Mouse (Mus musculus) intestine, postnatal 0 days (tissue): ENCODE results near the gene Gm43518. TPM values are rescaled to one million over a fixed set of nuclear protein-coding genes. Genes with fewer than 3 reads are reported as not detected.

ENCODE experiments used
- ATAC-seq: fragments of 200-750 bp; cut with Nextera tagmentation; 2 replicates; pipeline ENCODE4 v1.8.0; 2017; ENCODE audit warnings: mild to moderate bottlenecking, moderate TSS enrichment, moderate library complexity
- H3K27ac ChIP-seq: fragments of 300-500 bp; sonication (generic); 2 replicates; pipeline ENCODE4 v1.5.1; 2014; ENCODE audit warnings: mild to moderate bottlenecking, low read depth, low read length, moderate library complexity
- H3K27me3 ChIP-seq: fragments of 300-500 bp; sonication (generic); replicated peaks from 2 replicates; pipeline ENCODE4 v1.6.1; 2014; ENCODE audit warnings: low read length, mixed read lengths; ENCODE audit not compliant: control insufficient read depth, insufficient read depth
- H3K36me3 ChIP-seq: fragments of 300-500 bp; sonication (generic); 2 replicates; pipeline ENCODE4 v1.6.1; 2014; ENCODE audit warnings: mild to moderate bottlenecking, moderate library complexity; ENCODE audit not compliant: control insufficient read depth, insufficient read depth
- H3K4me1 ChIP-seq: fragments of 300-500 bp; sonication (generic); replicated peaks from 2 replicates; pipeline ENCODE4 v1.6.1; 2014; ENCODE audit warnings: antibody characterized with exemption, low read length, mixed read lengths; ENCODE audit not compliant: control insufficient read depth, insufficient read depth
- H3K4me2 ChIP-seq: fragments of 300-500 bp; sonication (generic); replicated peaks from 2 replicates; pipeline ENCODE4 v1.6.1; 2014; ENCODE audit warnings: low read depth, mild to moderate bottlenecking, moderate library complexity
- H3K4me3 ChIP-seq: fragments of 300-500 bp; sonication (generic); 2 replicates; pipeline ENCODE4 v1.5.1; 2014; ENCODE audit warnings: low read depth, low read length
- H3K9ac ChIP-seq: fragments of 300-500 bp; sonication (generic); 2 replicates; pipeline ENCODE4 v1.6.1; 2014; ENCODE audit warnings: mild to moderate bottlenecking, low read depth, low read length
- H3K9me3 ChIP-seq: fragments of 300-500 bp; sonication (generic); 2 replicates; pipeline ENCODE4 v1.6.1; 2016; ENCODE audit warnings: mixed run types; ENCODE audit not compliant: control insufficient read depth
- CTCF ChIP-seq: sonication (generic); IDR thresholded peaks from 2 replicates; pipeline ENCODE4 v1.5.1; 2016; ENCODE audit warnings: low read depth, mild to moderate bottlenecking, control low read depth, antibody characterized with exemption, moderate library complexity
- WGBS: fragments of 180-500 bp; shearing (Covaris S2); extraction: QIAGEN DNeasy Blood & Tissue Kit; methylation state at CpG from one replicate; pipeline ENCODE4 v1.1.7; 2014; 5-methylcytosine and 5-hydroxymethylcytosine counted together
- polyA plus RNA-seq: library from polyadenylated mRNA; unstranded; fragments of >200 nt; fragmentation: Nextera tagmentation; extraction: Ambion mirVana; gene quantifications from 2 replicates; pipeline ENCODE4 v1.2.1, GENCODE M21; 2015

Gm43518 gene
- polyA plus RNA-seq, 1 experiment from 2014 or later, result 0.35 TPM

GRCm38 (mm10) chr5:123960129-123960528 lies 32.9 kb downstream of the Gm43518 start:
- H3K27me3 ChIP-seq, result no peaks in the 10 kb centered on the region
- TF ChIP-seq CTCF, result no peak
- H3K4me1 ChIP-seq, result 0 out of 2 replicates have a peak, but pooled peaks cover 2% of the 10 kb centered on the region
- H3K9ac ChIP-seq, result no peak overlapping the region
- no peak overlapping the region for H3K4me2 ChIP-seq
- H3K27ac ChIP-seq, result no peak overlapping the region
- WGBS, result 50% methylated on average over 8 of the region's 8 CpGs
- H3K9me3 ChIP-seq, result no peaks in the 10 kb centered on the region
- no peak for ATAC-seq
- H3K4me3 ChIP-seq, result no peak overlapping the region
- H3K36me3 ChIP-seq, result no peaks in the 10 kb centered on the region

- Histone ChIP-seq H3K4me2 (no peak overlapping the region), H3K4me1 (0 out of 2 replicates have a peak, but pooled peaks cover 2% of the 10 kb centered on the region), H3K9ac (no peak overlapping the region), H3K4me3 (no peak overlapping the region), H3K36me3 (no peaks in the 10 kb centered on the region), H3K9me3 (no peaks in the 10 kb centered on the region), H3K27me3 (no peaks in the 10 kb centered on the region), H3K27ac (no peak overlapping the region)
- no peak for TF ChIP-seq CTCF
- 86% methylated on average over 12 of the region's 12 CpGs for WGBS
- no peak for ATAC-seq
Observed at GRCm38 (mm10) chr5:123961046-123961445, 33.8 kb downstream of the Gm43518 start.

GRCm38 (mm10) chr5:123964208-123964607 lies 37.0 kb downstream of the Gm43518 start:
- no peak for ATAC-seq

GRCm38 (mm10) chr5:123966759-123967158 lies 39.5 kb downstream of the Gm43518 start:
- no peak for ATAC-seq
- no peak overlapping the region for H3K4me3 ChIP-seq
- no peak overlapping the region for H3K27ac ChIP-seq
- no peaks in the 10 kb centered on the region for H3K36me3 ChIP-seq
- 47% methylated on average over 2 of the region's 2 CpGs for WGBS
- H3K9me3 ChIP-seq, result no peaks in the 10 kb centered on the region
- no peak overlapping the region for H3K9ac ChIP-seq
- H3K27me3 ChIP-seq, result no peaks in the 10 kb centered on the region
- no peaks in the 10 kb centered on the region for H3K4me1 ChIP-seq
- H3K4me2 ChIP-seq, result no peak overlapping the region
- no peak for TF ChIP-seq CTCF

More at GRCm38 (mm10) chr5:123964208-123964607, 37.0 kb downstream of the Gm43518 start:
- TF ChIP-seq CTCF, result 0 out of 2 replicates have a peak, but pooled peaks have one; percentile 9
- H3K27ac ChIP-seq, result no peak overlapping the region
- H3K36me3 ChIP-seq, result no peaks in the 10 kb centered on the region
- 75% methylated on average over 4 of the region's 4 CpGs for WGBS
- H3K4me1 ChIP-seq, result no peaks in the 10 kb centered on the region
- no peak overlapping the region for H3K9ac ChIP-seq
- H3K4me3 ChIP-seq, result no peak overlapping the region
- no peak overlapping the region for H3K4me2 ChIP-seq
- H3K9me3 ChIP-seq, result no peaks in the 10 kb centered on the region
- H3K27me3 ChIP-seq, result no peaks in the 10 kb centered on the region

GRCm38 (mm10) chr5:123968468-123968867 lies 41.2 kb downstream of the Gm43518 start:
- Histone ChIP-seq H3K9me3 (no peaks in the 10 kb centered on the region), H3K4me1 (no peaks in the 10 kb centered on the region), H3K4me3 (no peak overlapping the region), H3K4me2 (no peak overlapping the region), H3K9ac (no peak overlapping the region), H3K36me3 (no peaks in the 10 kb centered on the region), H3K27me3 (no peaks in the 10 kb centered on the region), H3K27ac (peak overlapping the region; percentile 57; the same call in 1 of the 2 replicates)
- peak; percentile 66 for ATAC-seq
- no peak for TF ChIP-seq CTCF
- 40% methylated on average over 5 of the region's 5 CpGs for WGBS

GRCm38 (mm10) chr5:123969216-123969615 lies 42.0 kb downstream of the Gm43518 start:
- ATAC-seq, result peak; percentile 42
- WGBS, result 40% methylated on average over 8 of the region's 8 CpGs
- H3K9me3 ChIP-seq, result no peaks in the 10 kb centered on the region
- H3K36me3 ChIP-seq, result no peaks in the 10 kb centered on the region
- H3K27ac ChIP-seq, result peak overlapping the region; percentile 62
- no peaks in the 10 kb centered on the region for H3K27me3 ChIP-seq
- H3K4me2 ChIP-seq, result no peak overlapping the region
- no peaks in the 10 kb centered on the region for H3K4me1 ChIP-seq
- no peak overlapping the region for H3K4me3 ChIP-seq
- TF ChIP-seq CTCF, result no peak
- no peak overlapping the region for H3K9ac ChIP-seq

GRCm38 (mm10) chr5:123970576-123970975 lies 43.4 kb downstream of the Gm43518 start:
- Histone ChIP-seq H3K4me1 (no peaks in the 10 kb centered on the region), H3K27me3 (no peaks in the 10 kb centered on the region), H3K4me3 (no peak overlapping the region), H3K9me3 (no peaks in the 10 kb centered on the region), H3K27ac (no peak overlapping the region), H3K36me3 (no peaks in the 10 kb centered on the region), H3K4me2 (no peak overlapping the region), H3K9ac (no peak overlapping the region)
- WGBS, result 77% methylated on average over 4 of the region's 4 CpGs
- ATAC-seq, result no peak
- no peak for TF ChIP-seq CTCF
